8 mouse cellular contexts compared by ENCODE assay signal in the genomic region with DNA sequence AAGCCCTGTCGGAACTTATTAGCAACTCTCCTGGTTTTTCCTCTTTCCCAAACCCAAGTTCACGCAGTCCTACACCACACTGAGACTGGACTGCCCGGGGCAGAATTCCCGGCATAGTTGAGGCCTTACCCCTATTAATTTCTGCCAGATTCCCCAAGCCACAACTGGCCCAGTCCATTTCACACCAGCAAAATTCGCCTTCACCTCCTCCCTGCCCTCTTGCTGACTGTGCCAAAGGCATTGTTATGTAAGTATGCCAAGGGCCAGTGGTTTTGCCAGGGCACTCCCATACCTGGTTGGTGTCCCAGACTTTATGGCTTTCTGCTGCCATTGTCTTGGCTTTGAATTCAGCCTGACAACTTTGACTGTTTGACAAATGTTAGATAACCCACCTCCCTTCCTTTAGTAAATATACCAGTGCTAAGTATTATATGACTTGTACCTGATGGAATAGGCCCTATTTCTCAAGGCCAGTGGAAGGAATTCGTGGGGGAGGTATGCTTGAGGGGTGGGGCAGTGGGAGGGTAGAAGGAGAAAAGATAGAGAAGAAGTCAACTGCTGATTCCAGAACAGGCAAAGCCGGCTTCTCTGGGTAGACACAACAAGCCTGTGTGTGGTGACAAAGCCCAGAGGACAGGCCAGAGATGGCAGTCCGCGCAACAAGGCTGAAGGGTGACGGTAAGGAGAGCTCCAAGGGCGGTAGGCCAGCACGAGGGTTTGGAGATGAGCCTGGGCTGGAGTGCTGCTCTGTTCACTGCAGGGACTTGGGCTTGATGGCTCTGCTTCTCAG.
DNase-seq lines count a peak whose midpoint lies in the region; ATAC-seq and TF ChIP-seq lines count a peak whose summit lies in the region.

No protein-coding gene starts in this region.

- 0 out of 2 replicates have a peak overlapping the region, but pooled peaks have one; percentile 3 for H3K4me3 ChIP-seq in gastrocnemius, adult 2 months
- H3K4me3 ChIP-seq in liver, embryonic 11.5 days (ENCODE audit: low read depth, low read length) = no peak overlapping the region
- H3K4me3 ChIP-seq in left cerebral cortex, adult 2 months = no peak overlapping the region

- no peak overlapping the region for H3K4me2 ChIP-seq in liver, embryonic 11.5 days

- intact Hi-C loops in gastrocnemius, adult 2 months (cut with DNase I) = no loop called here
- intact Hi-C loops in left cerebral cortex, adult 2 months (cut with DNase I) = no loop called here

- peak; percentile 59 for DNase-seq in gastrocnemius, adult 2 months
- no peak for DNase-seq in gastrocnemius, adult 8-10 months (ENCODE audit: low spot score in 2 of 2)
- peak; percentile 95 for DNase-seq in Muller cell, postnatal 12 days (ENCODE audit: inconsistent ontology term)
- DNase-seq in gastrocnemius, postnatal 25 days = peak; percentile 42
- no peak for DNase-seq in liver, embryonic 11.5 days (ENCODE audit: low spot score)
- DNase-seq in frontal cortex, postnatal 14 days (ENCODE audit: low spot score in 2 of 2) = no peak
- DNase-seq in left cerebral cortex, adult 2 months (ENCODE audit: extremely low spot score in 1 of 2, low spot score in 2 of 2) = no peak
- DNase-seq in thymus, postnatal 14 days = no peak

- ATAC-seq in liver, embryonic 11.5 days (replicated peaks; ENCODE audit: low FRiP score) = 0 out of 2 replicates have a peak, but pooled peaks have one; percentile 16

- no peaks in the 10 kb centered on the region for H3K27me3 ChIP-seq in liver, embryonic 11.5 days (replicated peaks; ENCODE audit: control insufficient read depth, insufficient read depth, low read length)

- H3K27ac ChIP-seq in gastrocnemius, adult 2 months = peak overlapping the region; percentile 54
- no peak overlapping the region for H3K27ac ChIP-seq in liver, embryonic 11.5 days (ENCODE audit: low read depth, low read length)
- no peak overlapping the region for H3K27ac ChIP-seq in left cerebral cortex, adult 2 months

- no peaks in the 10 kb centered on the region for H3K36me3 ChIP-seq in liver, embryonic 11.5 days (ENCODE audit: control insufficient read depth, insufficient read depth, low read length)

- no peak for TF ChIP-seq CTCF in gastrocnemius, adult 2 months (IDR thresholded peaks at IDR 0.05)
- TF ChIP-seq CTCF in left cerebral cortex, adult 2 months (IDR thresholded peaks at IDR 0.05) = no peak

- H3K9me3 ChIP-seq in liver, embryonic 11.5 days (ENCODE audit: control insufficient read depth, low read length) = no peaks in the 10 kb centered on the region

- WGBS in liver, embryonic 11.5 days = 63% methylated on average over 12 of the region's 12 CpGs

- H3K9ac ChIP-seq in liver, embryonic 11.5 days (ENCODE audit: low read depth, low read length) = no peak overlapping the region

- 0 out of 2 replicates have a peak, but pooled peaks cover 13% of the 10 kb centered on the region for H3K4me1 ChIP-seq in liver, embryonic 11.5 days (replicated peaks; ENCODE audit: control insufficient read depth, insufficient read depth, low read length)

Comparison
In these comparisons a context has a peak if more than half of its experiments do, and no peak if none do; other contexts are left out.
1. DNase-seq: peak in gastrocnemius, adult 2 months (single experiment), Muller cell, postnatal 12 days (single experiment) and gastrocnemius, postnatal 25 days (single experiment); none in gastrocnemius, adult 8-10 months (0 of 2), liver, embryonic 11.5 days (single experiment), frontal cortex, postnatal 14 days (0 of 2), left cerebral cortex, adult 2 months (0 of 2) and thymus, postnatal 14 days (single experiment).